Mouse (Mus musculus) liver, embryonic 11.5 days (tissue): Measurements from ENCODE around the gene Rexo1. TPM values are rescaled to one million over a fixed set of nuclear protein-coding genes. Genes with fewer than 3 reads are reported as not detected.
A peak's percentile ranks its signal among the peaks of the same experiment; 100 is the strongest.

ENCODE experiments used
- ATAC-seq: fragments of 200-750 bp; cut with Nextera tagmentation; replicated peaks from 2 replicates; pipeline ENCODE4 v1.8.0; 2017; ENCODE audit warnings: moderate number of reproducible peaks, mild to moderate bottlenecking, moderate TSS enrichment, moderate library complexity; ENCODE audit not compliant: low FRiP score
- DNase-seq: peaks from one replicate; pipeline ENCODE4 v3.0.0-alpha.2; 2017; ENCODE audit warnings: low spot score
- H3K27ac ChIP-seq: fragments of 300-500 bp; sonication (generic); 2 replicates; pipeline ENCODE4 v1.5.1; 2014; ENCODE audit warnings: mild to moderate bottlenecking, low read depth, low read length, control low read depth
- H3K27me3 ChIP-seq: fragments of 300-500 bp; sonication (generic); replicated peaks from 2 replicates; pipeline ENCODE4 v1.6.1; 2014; ENCODE audit warnings: low read length, mixed read lengths; ENCODE audit not compliant: control insufficient read depth, insufficient read depth
- H3K36me3 ChIP-seq: fragments of 300-500 bp; sonication (generic); 2 replicates; pipeline ENCODE4 v1.6.1; 2014; ENCODE audit warnings: mild to moderate bottlenecking, low read length, moderate library complexity, mixed read lengths; ENCODE audit not compliant: control insufficient read depth, insufficient read depth
- H3K4me1 ChIP-seq: fragments of 300-500 bp; sonication (generic); replicated peaks from 2 replicates; pipeline ENCODE4 v1.6.1; 2014; ENCODE audit warnings: low read length, mixed read lengths; ENCODE audit not compliant: control insufficient read depth, insufficient read depth
- H3K4me2 ChIP-seq: fragments of 300-500 bp; sonication (generic); 2 replicates; pipeline ENCODE4 v1.6.1; 2014; ENCODE audit warnings: mild to moderate bottlenecking, control low read depth, moderate library complexity
- H3K4me3 ChIP-seq: fragments of 300-500 bp; sonication (generic); 2 replicates; pipeline ENCODE4 v1.5.1; 2014; ENCODE audit warnings: low read depth, low read length, control low read depth
- H3K9ac ChIP-seq: fragments of 300-500 bp; sonication (generic); 2 replicates; pipeline ENCODE4 v1.6.1; 2014; ENCODE audit warnings: low read depth, low read length, control low read depth
- H3K9me3 ChIP-seq: fragments of 300-500 bp; sonication (generic); 2 replicates; pipeline ENCODE4 v1.6.1; 2016; ENCODE audit warnings: low read length, inconsistent platforms, mixed read lengths; ENCODE audit not compliant: control insufficient read depth
- WGBS: fragments of 180-500 bp; shearing (Covaris S2); extraction: QIAGEN DNeasy Blood & Tissue Kit; methylation state at CpG from one replicate; pipeline ENCODE4 v1.1.7; 2014; 5-methylcytosine and 5-hydroxymethylcytosine counted together
- polyA plus RNA-seq: library from polyadenylated mRNA; unstranded; fragments of >200 nt; fragmentation: Nextera tagmentation; extraction: Ambion mirVana; gene quantifications from 2 replicates; pipeline ENCODE4 v1.2.1, GENCODE M21; 2014

Gene Rexo1
- polyA plus RNA-seq, 1 experiment from 2014 or later = 33.4 TPM

- H3K4me3 ChIP-seq = no peak overlapping the region
- no peak for ATAC-seq
- H3K4me2 ChIP-seq = no peak overlapping the region
- no peaks in the 10 kb centered on the region for H3K27me3 ChIP-seq
- peaks cover 40% of the 10 kb centered on the region for H3K4me1 ChIP-seq
- H3K27ac ChIP-seq = no peak overlapping the region; the same call in 1 of the 2 replicates
- 63% methylated on average over 9 of the region's 9 CpGs for WGBS
- H3K36me3 ChIP-seq = peaks cover 12% of the 10 kb centered on the region
- peak overlapping the region; percentile 18; the same call in 1 of the 2 replicates for H3K9ac ChIP-seq
- DNase-seq = no peak
- H3K9me3 ChIP-seq = no peaks in the 10 kb centered on the region
These were observed 9.0 kb downstream of the Rexo1 start for GRCm38 (mm10) chr10:80552364-80552763.

GRCm38 (mm10) chr10:80549279-80549678 is 12.1 kb downstream of the Rexo1 start:
- Histone ChIP-seq H3K4me2 (no peak overlapping the region), H3K4me1 (peaks cover 39% of the 10 kb centered on the region), H3K27ac (no peak overlapping the region), H3K27me3 (no peaks in the 10 kb centered on the region), H3K4me3 (no peak overlapping the region), H3K9ac (no peak overlapping the region), H3K36me3 (peaks cover 41% of the 10 kb centered on the region), H3K9me3 (no peaks in the 10 kb centered on the region)
- ATAC-seq (no peak), DNase-seq (no peak)
- 95% methylated on average over 21 of the region's 21 CpGs for WGBS

- Histone ChIP-seq H3K27ac (no peak overlapping the region), H3K36me3 (peaks cover 47% of the 10 kb centered on the region), H3K9ac (no peak overlapping the region; the same call in 1 of the 2 replicates), H3K27me3 (no peaks in the 10 kb centered on the region), H3K9me3 (no peaks in the 10 kb centered on the region), H3K4me3 (no peak overlapping the region), H3K4me2 (no peak overlapping the region), H3K4me1 (peaks cover 32% of the 10 kb centered on the region)
- 73% methylated on average over 10 of the region's 10 CpGs for WGBS
- no peak; the same call in 1 of the 2 replicates for ATAC-seq
- no peak for DNase-seq
These were observed 12.8 kb downstream of the Rexo1 start for GRCm38 (mm10) chr10:80548428-80549006.

GRCm38 (mm10) chr10:80547539-80547938 is 13.8 kb downstream of the Rexo1 start:
- no peaks in the 10 kb centered on the region for H3K9me3 ChIP-seq
- 92% methylated on average over 15 of the region's 15 CpGs for WGBS
- DNase-seq (no peak), ATAC-seq (no peak)
- peak overlapping the region; percentile 13 for H3K27ac ChIP-seq
- no peak overlapping the region; the same call in 1 of the 2 replicates for H3K4me2 ChIP-seq
- H3K36me3 ChIP-seq = peaks cover 56% of the 10 kb centered on the region
- no peaks in the 10 kb centered on the region for H3K27me3 ChIP-seq
- H3K4me1 ChIP-seq = peaks cover 22% of the 10 kb centered on the region
- no peak overlapping the region for H3K9ac ChIP-seq
- no peak overlapping the region for H3K4me3 ChIP-seq

GRCm38 (mm10) chr10:80546945-80547344 is 14.4 kb downstream of the Rexo1 start:
- Histone ChIP-seq H3K9ac (no peak overlapping the region; the same call in 1 of the 2 replicates), H3K4me1 (peaks cover 17% of the 10 kb centered on the region), H3K4me2 (peak overlapping the region; percentile 16; the same call in 1 of the 2 replicates), H3K27me3 (no peaks in the 10 kb centered on the region), H3K27ac (peak overlapping the region; percentile 13; the same call in 1 of the 2 replicates), H3K4me3 (no peak overlapping the region), H3K9me3 (no peaks in the 10 kb centered on the region), H3K36me3 (peaks cover 62% of the 10 kb centered on the region)
- 72% methylated on average over 4 of the region's 4 CpGs for WGBS
- ATAC-seq = peak; percentile 56
- DNase-seq = no peak

GRCm38 (mm10) chr10:80545590-80545989 is 15.8 kb downstream of the Rexo1 start:
- Histone ChIP-seq H3K27ac (no peak overlapping the region), H3K36me3 (peaks cover 64% of the 10 kb centered on the region), H3K9ac (no peak overlapping the region), H3K4me1 (peaks cover 17% of the 10 kb centered on the region), H3K4me3 (no peak overlapping the region), H3K9me3 (no peaks in the 10 kb centered on the region), H3K4me2 (no peak overlapping the region), H3K27me3 (no peaks in the 10 kb centered on the region)
- ATAC-seq (no peak), DNase-seq (no peak)
- WGBS = 92% methylated on average over 8 of the region's 8 CpGs

- 90% methylated on average over 14 of the region's 14 CpGs for WGBS
- no peak for ATAC-seq
- H3K27me3 ChIP-seq = no peaks in the 10 kb centered on the region
These were observed 17.5 kb downstream of the Rexo1 start for GRCm38 (mm10) chr10:80543873-80544272.

GRCm38 (mm10) chr10:80539493-80539892 is 21.9 kb downstream of the Rexo1 start:
- DNase-seq = no peak
- H3K27me3 ChIP-seq = no peaks in the 10 kb centered on the region; the same call in 1 of the 2 replicates
- WGBS = 23% methylated on average over 5 of the region's 5 CpGs
- no peak overlapping the region for H3K9ac ChIP-seq
- H3K36me3 ChIP-seq = peaks cover 27% of the 10 kb centered on the region
- H3K4me1 ChIP-seq = peaks cover 22% of the 10 kb centered on the region
- H3K4me2 ChIP-seq = peak overlapping the region; percentile 55
- no peak overlapping the region for H3K27ac ChIP-seq
- no peaks in the 10 kb centered on the region for H3K9me3 ChIP-seq
- H3K4me3 ChIP-seq = no peak overlapping the region
- peak; percentile 5; the same call in 1 of the 2 replicates for ATAC-seq

More at GRCm38 (mm10) chr10:80543873-80544272, 17.5 kb downstream of the Rexo1 start:
- H3K4me2 ChIP-seq = no peak overlapping the region
- no peaks in the 10 kb centered on the region for H3K9me3 ChIP-seq
- H3K4me3 ChIP-seq = no peak overlapping the region
- no peak overlapping the region for H3K9ac ChIP-seq
- peaks cover 55% of the 10 kb centered on the region for H3K36me3 ChIP-seq
- no peak for DNase-seq
- no peak overlapping the region for H3K27ac ChIP-seq
- peaks cover 17% of the 10 kb centered on the region for H3K4me1 ChIP-seq
